Mouse (Mus musculus): Measurements from ENCODE around the gene Srl. TPM values are rescaled to one million over a fixed set of nuclear protein-coding genes. Genes with fewer than 3 reads are reported as not detected.

The Srl gene
- total and polyA plus RNA-seq, 3 experiments = 14.6 to 15.3 TPM; not detected in 1

DNA sequence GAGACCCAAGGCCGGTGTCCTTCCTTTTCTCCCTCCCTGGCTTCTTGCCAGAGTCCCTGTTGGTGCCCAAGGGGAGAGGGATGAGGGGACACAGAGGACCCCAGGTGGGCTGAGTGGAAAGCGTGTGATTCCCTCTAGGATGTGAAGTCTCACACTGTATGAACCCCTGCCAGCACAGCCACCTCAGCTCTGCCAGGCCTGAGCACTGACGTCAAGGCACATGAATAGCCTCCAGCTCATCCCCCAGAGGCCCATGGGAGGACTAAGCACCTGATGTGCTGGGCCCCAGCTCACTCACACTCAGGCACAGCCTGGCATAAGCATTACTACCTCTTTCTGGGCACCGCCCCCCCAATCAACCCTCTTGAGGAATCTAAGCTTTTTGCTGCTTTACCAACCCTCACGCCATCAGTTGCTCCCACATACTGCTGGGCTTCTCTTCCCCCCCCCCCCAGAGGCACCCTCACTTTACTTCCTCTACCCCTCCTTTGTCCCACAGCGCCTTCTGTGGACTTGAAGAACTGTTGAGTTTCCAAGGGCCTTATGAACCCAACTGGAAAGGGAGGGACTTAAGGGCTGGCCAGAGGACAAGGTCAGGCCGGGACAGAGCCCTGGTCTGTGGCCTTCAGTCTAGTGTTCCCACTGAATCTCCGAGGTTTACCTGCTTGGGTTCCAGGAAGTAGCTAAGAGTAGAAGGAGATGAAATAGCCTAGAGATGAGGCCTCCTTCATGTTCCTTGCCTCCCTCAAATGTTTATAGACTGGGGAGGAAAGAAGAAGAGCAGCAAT is 40.8 kb downstream of the Srl start:
- TF ChIP-seq ETS1 (IDR thresholded peaks at IDR 0.05; ENCODE audit: low read depth, low read length) (no peak), USF2 (IDR thresholded peaks at IDR 0.05; ENCODE audit: borderline replicate concordance in 1 of 2, insufficient read depth in 1 of 2, low read depth in 1 of 2, low read length in 2 of 2) (no peak), ZMIZ1 (IDR thresholded peaks at IDR 0.05; ENCODE audit: low read depth, low read length) (no peak)
- H3K79me2 ChIP-seq (ENCODE audit: control insufficient read depth, insufficient read depth, low read length, poor library complexity) = no peaks in the 10 kb centered on the region
- H3K4me3 ChIP-seq (ENCODE audit: control insufficient read depth in 1 of 2, insufficient read depth in 1 of 2, low read depth in 2 of 2, low read length in 2 of 2) = no peak overlapping the region
- no peaks in the 10 kb centered on the region for H3K4me1 ChIP-seq (ENCODE audit: control insufficient read depth in 1 of 2, insufficient read depth in 2 of 2, low read length in 2 of 2)
- H3K9me3 ChIP-seq (replicated peaks; ENCODE audit: insufficient read depth, low read length) = no peaks in the 10 kb centered on the region
- no peaks in the 10 kb centered on the region for H3K27me3 ChIP-seq (ENCODE audit: control insufficient read depth in 1 of 2, insufficient read depth in 2 of 2, low read length in 2 of 2)
- H3K27ac ChIP-seq (ENCODE audit: control insufficient read depth, low read depth, low read length) = no peak overlapping the region
- no peak overlapping the region for H3K9ac ChIP-seq (ENCODE audit: control insufficient read depth, low read depth, low read length, poor library complexity, severe bottlenecking)
- no peak for DNase-seq (ENCODE audit: low read depth, low spot score)
- H3K36me3 ChIP-seq (ENCODE audit: control insufficient read depth in 1 of 2, insufficient read depth in 2 of 2, low read length in 2 of 2) = no peaks in the 10 kb centered on the region

DNA sequence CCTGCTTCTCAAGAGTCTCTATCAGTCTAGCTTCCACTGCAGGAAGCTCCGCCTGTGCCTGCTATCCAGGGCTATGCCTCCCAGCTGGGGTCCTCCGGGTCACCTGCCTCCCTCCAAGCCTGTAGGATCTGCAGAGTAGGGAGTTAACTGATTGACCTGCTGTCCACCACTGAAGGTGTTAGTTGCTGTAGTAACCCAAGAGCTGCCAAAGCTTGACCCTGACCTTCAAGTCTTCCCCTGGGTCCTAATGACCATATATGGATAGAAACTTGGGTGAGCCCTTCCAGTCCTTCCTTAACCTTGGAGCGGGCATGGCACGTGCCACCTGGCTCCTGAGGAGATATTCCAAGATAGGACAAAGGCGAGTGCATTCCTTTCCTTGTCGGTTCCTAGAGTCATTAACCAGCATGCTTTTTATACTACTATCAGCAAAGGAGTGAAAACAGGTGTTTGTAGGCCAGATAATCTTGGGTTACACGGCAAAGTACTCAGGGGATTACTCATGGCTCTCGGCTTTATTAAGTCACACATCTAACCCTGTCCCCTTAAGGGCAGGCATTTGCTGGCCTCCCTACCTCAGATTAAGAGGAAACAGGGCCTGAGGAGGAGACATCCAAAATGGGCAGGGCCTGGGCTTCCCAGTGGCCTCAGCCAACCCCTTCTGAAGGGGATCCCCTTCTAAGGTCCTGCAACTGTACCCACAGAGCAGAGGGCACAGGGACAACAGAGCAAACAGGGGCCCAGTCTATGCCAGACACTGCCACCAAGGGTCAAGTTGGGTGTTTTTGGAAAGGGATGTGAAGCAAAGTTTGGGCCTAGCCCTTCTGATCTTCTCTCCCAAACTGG is 43.6 kb downstream of the Srl start:
- Histone ChIP-seq H3K27me3 (ENCODE audit: control insufficient read depth in 1 of 2, insufficient read depth in 2 of 2, low read length in 2 of 2) (no peaks in the 10 kb centered on the region), H3K4me1 (ENCODE audit: control insufficient read depth in 1 of 2, insufficient read depth in 2 of 2, low read length in 2 of 2) (no peaks in the 10 kb centered on the region), H3K4me3 (ENCODE audit: control insufficient read depth in 1 of 2, insufficient read depth in 1 of 2, low read depth in 2 of 2, low read length in 2 of 2) (no peak overlapping the region), H3K9me3 (replicated peaks; ENCODE audit: insufficient read depth, low read length) (no peaks in the 10 kb centered on the region), H3K9ac (ENCODE audit: control insufficient read depth, low read depth, low read length, poor library complexity, severe bottlenecking) (no peak overlapping the region), H3K27ac (ENCODE audit: control insufficient read depth, low read depth, low read length) (no peak overlapping the region), H3K36me3 (ENCODE audit: control insufficient read depth in 1 of 2, insufficient read depth in 2 of 2, low read length in 2 of 2) (no peaks in the 10 kb centered on the region), H3K79me2 (ENCODE audit: control insufficient read depth, insufficient read depth, low read length, poor library complexity) (no peaks in the 10 kb centered on the region)
- TF ChIP-seq CHD2 (IDR thresholded peaks at IDR 0.05; ENCODE audit: low read length) (no peak), EP300 (IDR thresholded peaks at IDR 0.05; ENCODE audit: low read depth in 1 of 2, low read length in 2 of 2) (no peak), UBTF (IDR thresholded peaks at IDR 0.05; ENCODE audit: borderline replicate concordance, insufficient read depth, low read depth, low read length) (no peak), GATA1 (IDR thresholded peaks at IDR 0.05; ENCODE audit: low read depth, low read length) (no peak), E2F4 (IDR thresholded peaks at IDR 0.05; ENCODE audit: borderline replicate concordance, low read depth, low read length) (no peak), POLR2A (IDR thresholded peaks at IDR 0.05; ENCODE audit: control insufficient read depth in 1 of 2, insufficient read depth in 1 of 2, low read depth in 1 of 2, low read length in 2 of 2, poor library complexity in 1 of 2) (no peak), SIN3A (IDR thresholded peaks at IDR 0.05; ENCODE audit: low read length) (no peak), ZNF384 (IDR thresholded peaks at IDR 0.05; ENCODE audit: low read depth, low read length) (no peak), POLR2AphosphoS2 (IDR thresholded peaks at IDR 0.05; ENCODE audit: low read length) (no peak), ZC3H11A (IDR thresholded peaks at IDR 0.05; ENCODE audit: low read depth, low read length) (no peak), ETS1 (IDR thresholded peaks at IDR 0.05; ENCODE audit: low read depth, low read length) (no peak), MAX (IDR thresholded peaks at IDR 0.05; ENCODE audit: low read length) (no peak), GABPA (IDR thresholded peaks at IDR 0.05; ENCODE audit: low read depth, low read length) (no peak), BHLHE40 (IDR thresholded peaks at IDR 0.05; ENCODE audit: borderline replicate concordance, low read depth, low read length) (no peak), MAZ (IDR thresholded peaks at IDR 0.05; ENCODE audit: low read depth, low read length) (no peak), MXI1 (IDR thresholded peaks at IDR 0.05; ENCODE audit: low read depth, low read length) (no peak)
- DNase-seq (ENCODE audit: low read depth, low spot score) = no peak

Data from MEL (cell line).